Mouse (Mus musculus): ENCODE measurements around the gene Shroom3. TPM values are rescaled to one million over a fixed set of nuclear protein-coding genes. Genes with fewer than 3 reads are reported as not detected.

The Shroom3 gene
- polyA plus RNA-seq, 1 experiment from 2014 or later = 11.3 TPM

DNA sequence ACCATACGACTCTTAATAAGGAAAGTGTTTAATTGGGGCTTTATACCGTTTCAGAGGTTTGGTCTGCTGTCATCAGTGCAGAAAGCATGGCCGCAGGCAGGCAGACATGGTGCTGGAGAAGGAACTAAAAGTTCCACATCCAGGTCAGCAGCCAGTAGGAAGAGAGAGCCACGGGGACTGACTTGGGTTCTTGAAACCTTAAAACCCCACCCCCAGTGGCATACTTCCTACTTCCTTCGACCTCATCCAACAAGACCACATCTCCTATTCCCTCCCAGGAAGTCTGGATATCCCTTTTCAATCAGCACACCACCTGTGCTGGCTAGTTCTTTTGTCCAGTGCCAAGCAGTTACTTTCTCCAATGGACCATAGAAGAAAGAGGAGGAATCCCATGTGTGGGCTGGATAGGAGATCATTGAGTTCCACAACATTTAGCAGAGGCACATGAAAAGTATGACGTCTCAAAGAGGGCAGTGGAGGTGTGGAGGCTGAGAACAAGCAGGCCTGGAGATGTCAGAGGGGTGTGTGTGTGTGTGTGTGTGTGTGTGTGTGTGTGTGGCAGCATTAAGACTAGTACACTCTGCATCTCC, 76.0 kb downstream of the Shroom3 start:
- Histone ChIP-seq H3K27me3 (no peaks in the 10 kb centered on the region), H3K9ac (no peak overlapping the region), H3K27ac (peak overlapping the region; percentile 29; the same call in 1 of the 2 replicates), H3K36me3 (no peaks in the 10 kb centered on the region), H3K4me3 (no peak overlapping the region), H3K9me3 (replicated peaks) (no peaks in the 10 kb centered on the region), H3K4me1 (replicated peaks) (peaks cover 17% of the 10 kb centered on the region), H3K4me2 (no peak overlapping the region)
- 80% methylated on average over 6 of the region's 6 CpGs for WGBS
- no peak for ATAC-seq (replicated peaks; ENCODE audit: insufficient number of reproducible peaks, insufficient read depth, low FRiP score, low read depth)

DNA sequence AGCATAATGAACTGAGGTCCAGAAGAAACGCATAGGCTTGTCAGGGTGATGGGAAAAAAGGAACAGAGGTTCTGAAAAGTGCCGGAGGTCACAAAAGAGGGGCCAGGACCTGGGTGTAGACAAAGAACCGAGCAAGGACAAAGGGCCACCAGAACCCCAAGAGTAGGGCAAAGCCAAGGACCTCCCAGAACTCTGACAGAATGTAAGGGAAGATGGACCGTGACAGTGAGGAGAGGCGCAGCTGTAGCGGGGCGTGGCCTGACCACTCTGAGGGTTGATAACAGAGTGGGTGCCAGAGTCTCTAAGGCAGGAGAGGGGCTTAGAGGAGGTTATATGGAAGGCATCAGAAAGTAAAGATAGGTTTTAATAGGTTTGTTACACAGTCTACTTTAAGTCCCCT, 77.3 kb downstream of the Shroom3 start:
- Histone ChIP-seq H3K27ac (no peak overlapping the region), H3K4me1 (replicated peaks) (peaks cover 17% of the 10 kb centered on the region), H3K36me3 (no peaks in the 10 kb centered on the region), H3K9me3 (replicated peaks) (no peaks in the 10 kb centered on the region), H3K4me3 (no peak overlapping the region), H3K27me3 (no peaks in the 10 kb centered on the region), H3K4me2 (no peak overlapping the region), H3K9ac (no peak overlapping the region)
- ATAC-seq (replicated peaks; ENCODE audit: insufficient number of reproducible peaks, insufficient read depth, low FRiP score, low read depth) = no peak
- WGBS = 70% methylated on average over 7 of the region's 7 CpGs

DNA sequence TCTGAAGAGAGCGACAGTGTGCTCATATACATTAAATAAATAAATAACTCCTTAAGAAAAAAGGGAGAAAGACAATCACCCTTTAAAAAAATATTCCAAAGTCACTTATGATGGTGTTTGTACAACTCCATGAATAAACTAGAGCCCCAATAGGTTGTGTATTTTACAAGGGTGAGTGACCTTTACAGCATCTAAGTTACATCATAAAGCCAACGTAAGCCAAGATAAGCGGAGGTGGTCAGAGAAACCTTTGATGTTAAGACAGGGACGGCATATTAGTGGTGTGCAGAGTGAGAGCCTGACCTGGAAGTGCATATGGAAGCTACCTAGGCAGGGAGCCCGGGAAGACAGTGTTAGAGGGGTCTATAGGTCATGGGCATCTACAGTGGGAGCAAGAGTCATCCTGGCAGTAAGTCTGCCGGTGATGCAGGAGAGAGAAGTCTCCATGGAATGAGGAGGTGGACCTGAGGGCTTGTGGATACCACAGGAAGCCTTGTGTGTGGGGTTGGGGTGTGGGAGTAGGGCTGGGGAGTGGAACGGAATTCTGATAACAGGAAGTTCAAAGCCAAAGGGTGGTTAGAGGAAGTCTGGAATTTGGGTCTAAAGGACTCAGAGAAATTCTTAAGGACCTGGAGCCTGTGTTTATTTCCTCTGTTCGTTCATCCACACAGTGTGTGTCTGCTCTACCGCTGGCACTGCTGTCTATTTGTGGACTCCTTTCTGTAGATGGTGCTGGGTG, 78.5 kb downstream of the Shroom3 start:
- 66% methylated on average over 9 of the region's 9 CpGs for WGBS
- no peak overlapping the region for H3K4me2 ChIP-seq
- no peak for ATAC-seq (replicated peaks; ENCODE audit: insufficient number of reproducible peaks, insufficient read depth, low FRiP score, low read depth)
- H3K9ac ChIP-seq = no peak overlapping the region
- H3K27ac ChIP-seq = no peak overlapping the region
- H3K4me1 ChIP-seq (replicated peaks) = peaks cover 17% of the 10 kb centered on the region
- H3K36me3 ChIP-seq = no peaks in the 10 kb centered on the region
- H3K9me3 ChIP-seq (replicated peaks) = no peaks in the 10 kb centered on the region
- H3K4me3 ChIP-seq = no peak overlapping the region
- no peaks in the 10 kb centered on the region for H3K27me3 ChIP-seq

DNA sequence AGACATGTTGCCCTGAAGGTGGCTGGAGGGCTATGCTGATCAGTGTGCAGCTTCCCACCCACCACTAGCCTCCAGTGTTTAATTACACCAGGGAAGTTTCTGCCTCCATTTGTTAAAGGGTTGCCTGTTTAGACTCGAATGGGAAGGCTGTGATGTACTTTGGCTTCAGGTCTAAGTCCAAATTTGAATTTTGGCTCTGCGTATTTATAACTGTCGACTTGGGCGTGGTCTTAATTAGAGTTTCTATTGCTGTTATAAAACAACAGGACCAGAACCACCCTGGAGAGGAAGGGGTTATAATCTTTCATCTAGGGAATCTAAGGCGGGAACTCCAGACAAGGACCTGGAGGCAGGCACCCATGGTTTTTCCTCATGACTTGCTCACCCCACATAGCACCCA, 79.2 kb downstream of the Shroom3 start:
- Histone ChIP-seq H3K4me3 (no peak overlapping the region), H3K27ac (no peak overlapping the region), H3K4me1 (replicated peaks) (peaks cover 20% of the 10 kb centered on the region), H3K4me2 (no peak overlapping the region), H3K36me3 (no peaks in the 10 kb centered on the region), H3K27me3 (no peaks in the 10 kb centered on the region), H3K9ac (no peak overlapping the region), H3K9me3 (replicated peaks) (no peaks in the 10 kb centered on the region)
- no peak for ATAC-seq (replicated peaks; ENCODE audit: insufficient number of reproducible peaks, insufficient read depth, low FRiP score, low read depth)
- 84% methylated on average over 5 of the region's 5 CpGs for WGBS

DNA sequence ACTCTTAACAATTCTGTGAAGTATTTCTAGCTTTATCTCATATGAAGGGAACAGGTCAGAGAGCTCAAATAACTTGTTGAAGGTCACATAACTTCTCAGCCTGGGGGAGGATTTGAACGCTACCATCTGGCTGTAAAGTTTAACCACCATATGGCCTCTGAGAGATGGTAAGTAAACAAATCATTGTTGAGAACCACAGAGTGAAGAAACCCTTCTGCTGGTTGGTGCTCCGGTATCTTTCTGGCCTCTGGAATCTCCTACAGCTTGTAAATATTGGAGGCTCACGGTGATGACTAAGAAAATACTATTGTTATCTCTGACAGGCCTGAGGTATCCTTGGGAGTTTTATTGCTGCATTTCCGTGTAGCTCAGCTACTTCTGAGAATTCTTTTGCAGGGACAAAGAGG, 80.3 kb downstream of the Shroom3 start:
- Histone ChIP-seq H3K27ac (peak overlapping the region; percentile 78), H3K4me2 (no peak overlapping the region), H3K9ac (no peak overlapping the region), H3K36me3 (no peaks in the 10 kb centered on the region), H3K4me3 (no peak overlapping the region), H3K4me1 (replicated peaks) (peaks cover 23% of the 10 kb centered on the region), H3K9me3 (replicated peaks) (no peaks in the 10 kb centered on the region), H3K27me3 (no peaks in the 10 kb centered on the region)
- no peak for ATAC-seq (replicated peaks; ENCODE audit: insufficient number of reproducible peaks, insufficient read depth, low FRiP score, low read depth)
- WGBS = 6% methylated on average over 4 of the region's 4 CpGs

DNA sequence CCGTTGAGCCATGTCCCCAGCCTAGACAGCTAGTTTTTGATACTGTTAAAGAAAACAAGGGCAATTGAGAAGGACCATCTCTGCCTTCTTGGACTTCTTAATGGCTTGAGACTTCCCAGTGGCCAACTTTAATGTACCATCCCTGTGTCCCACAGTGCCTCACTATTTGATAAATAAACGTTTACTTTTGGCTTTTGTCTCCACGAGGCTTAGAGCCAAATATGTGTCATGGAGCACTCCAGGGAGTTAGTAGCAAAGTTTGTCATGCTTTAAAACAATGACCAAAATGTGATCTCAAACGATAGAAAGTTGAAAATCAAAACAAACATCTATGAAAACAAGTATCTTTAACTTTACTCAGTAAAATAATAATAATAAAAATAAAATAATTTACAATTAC, 83.1 kb downstream of the Shroom3 start:
- H3K4me1 ChIP-seq (replicated peaks) = peaks cover 23% of the 10 kb centered on the region
- no peaks in the 10 kb centered on the region for H3K27me3 ChIP-seq
- no peak overlapping the region for H3K4me3 ChIP-seq
- H3K9ac ChIP-seq = no peak overlapping the region
- no peaks in the 10 kb centered on the region for H3K36me3 ChIP-seq
- H3K9me3 ChIP-seq (replicated peaks) = no peaks in the 10 kb centered on the region
- H3K4me2 ChIP-seq = no peak overlapping the region
- H3K27ac ChIP-seq = no peak overlapping the region
- WGBS = 42% methylated on average over 4 of the region's 4 CpGs
- no peak for ATAC-seq (replicated peaks; ENCODE audit: insufficient number of reproducible peaks, insufficient read depth, low FRiP score, low read depth)

DNA sequence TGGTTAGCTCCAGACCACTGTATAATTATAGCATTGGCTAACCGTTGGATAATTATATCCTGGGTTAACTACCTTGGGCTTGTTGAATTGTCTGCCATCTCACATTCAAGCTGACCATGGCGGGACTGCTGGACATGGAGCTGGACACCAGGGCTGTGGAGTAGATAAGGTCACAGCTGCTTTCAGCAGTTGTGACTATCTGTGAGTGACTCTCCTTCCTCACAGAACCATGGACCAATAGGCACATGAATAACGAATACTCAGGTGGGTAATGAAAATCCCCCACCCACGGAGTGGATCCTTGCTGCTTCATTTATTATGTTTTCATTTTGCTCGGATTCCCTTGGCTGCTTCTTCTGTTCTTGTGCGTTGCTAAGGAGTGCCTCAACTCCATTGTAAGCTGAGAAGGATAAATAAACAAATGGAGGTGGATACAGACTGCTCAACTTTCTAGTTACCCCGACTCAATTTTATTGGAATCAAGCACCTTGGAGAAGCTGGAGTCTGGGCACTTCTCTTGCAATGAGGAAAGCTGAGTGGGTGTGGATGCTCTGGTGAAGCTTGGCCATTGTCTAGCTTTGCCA, 84.1 kb downstream of the Shroom3 start:
- Histone ChIP-seq H3K4me2 (no peak overlapping the region), H3K36me3 (no peaks in the 10 kb centered on the region), H3K27me3 (no peaks in the 10 kb centered on the region), H3K4me1 (replicated peaks) (peaks cover 19% of the 10 kb centered on the region), H3K4me3 (no peak overlapping the region), H3K9ac (no peak overlapping the region), H3K27ac (no peak overlapping the region), H3K9me3 (replicated peaks) (no peaks in the 10 kb centered on the region)
- 58% methylated on average over 7 of the region's 7 CpGs for WGBS
- ATAC-seq (replicated peaks; ENCODE audit: insufficient number of reproducible peaks, insufficient read depth, low FRiP score, low read depth) = no peak

DNA sequence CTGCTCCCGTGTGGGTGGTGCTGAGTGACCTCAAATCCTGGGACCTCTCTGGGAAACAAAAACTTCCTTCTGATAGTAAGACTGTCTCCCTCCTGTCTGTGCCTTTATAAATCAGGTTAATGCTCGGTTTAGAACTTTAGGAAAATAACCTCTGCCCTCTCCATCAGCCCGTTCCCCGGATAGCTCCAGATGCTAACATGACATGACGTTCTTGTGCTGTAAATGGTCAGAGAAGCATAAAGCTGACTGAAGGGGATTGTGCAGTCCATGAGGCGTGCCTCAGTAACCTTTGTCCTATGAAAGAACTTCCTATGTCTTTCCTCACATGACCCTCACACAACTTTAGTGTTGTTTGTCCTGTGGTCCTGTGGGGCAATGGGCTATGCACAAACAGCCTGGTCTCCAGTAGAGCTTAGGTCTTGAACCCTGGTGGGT, 84.6 kb downstream of the Shroom3 start:
- WGBS = 45% methylated on average over 6 of the region's 6 CpGs
- no peaks in the 10 kb centered on the region for H3K36me3 ChIP-seq
- peaks cover 20% of the 10 kb centered on the region for H3K4me1 ChIP-seq (replicated peaks)
- no peaks in the 10 kb centered on the region for H3K9me3 ChIP-seq (replicated peaks)
- H3K4me3 ChIP-seq = no peak overlapping the region
- no peak overlapping the region for H3K27ac ChIP-seq
- no peaks in the 10 kb centered on the region for H3K27me3 ChIP-seq
- no peak overlapping the region for H3K4me2 ChIP-seq
- no peak for ATAC-seq (replicated peaks; ENCODE audit: insufficient number of reproducible peaks, insufficient read depth, low FRiP score, low read depth)
- no peak overlapping the region for H3K9ac ChIP-seq

DNA sequence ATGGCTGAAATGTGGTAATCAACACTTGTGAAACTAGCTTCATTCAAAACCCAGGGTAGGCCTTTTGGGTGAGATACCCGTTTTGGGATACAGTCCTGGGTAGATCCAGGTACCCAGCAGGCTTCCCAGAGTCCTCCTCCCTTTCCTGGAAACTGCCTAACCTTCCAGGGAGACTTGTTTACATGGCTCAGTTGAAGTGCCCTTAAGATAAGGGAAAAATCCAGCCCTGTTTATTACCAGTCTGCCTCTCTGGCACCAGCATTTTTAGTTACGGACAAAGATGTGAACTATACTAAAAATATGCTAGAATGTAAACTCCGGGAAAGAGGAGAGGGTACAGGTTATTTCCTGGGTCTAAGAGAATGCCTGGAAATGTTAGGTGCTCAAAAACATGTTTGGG, 90.6 kb downstream of the Shroom3 start:
- peak overlapping the region; percentile 7; the same call in 1 of the 2 replicates for H3K4me2 ChIP-seq
- H3K4me1 ChIP-seq (replicated peaks) = peaks cover 19% of the 10 kb centered on the region
- no peaks in the 10 kb centered on the region for H3K27me3 ChIP-seq
- 24% methylated on average over 3 of the region's 3 CpGs for WGBS
- H3K4me3 ChIP-seq = no peak overlapping the region
- H3K36me3 ChIP-seq = no peaks in the 10 kb centered on the region
- no peak overlapping the region for H3K9ac ChIP-seq
- peak overlapping the region; percentile 62 for H3K27ac ChIP-seq
- no peak for ATAC-seq (replicated peaks; ENCODE audit: insufficient number of reproducible peaks, insufficient read depth, low FRiP score, low read depth)
- no peaks in the 10 kb centered on the region for H3K9me3 ChIP-seq (replicated peaks)

DNA sequence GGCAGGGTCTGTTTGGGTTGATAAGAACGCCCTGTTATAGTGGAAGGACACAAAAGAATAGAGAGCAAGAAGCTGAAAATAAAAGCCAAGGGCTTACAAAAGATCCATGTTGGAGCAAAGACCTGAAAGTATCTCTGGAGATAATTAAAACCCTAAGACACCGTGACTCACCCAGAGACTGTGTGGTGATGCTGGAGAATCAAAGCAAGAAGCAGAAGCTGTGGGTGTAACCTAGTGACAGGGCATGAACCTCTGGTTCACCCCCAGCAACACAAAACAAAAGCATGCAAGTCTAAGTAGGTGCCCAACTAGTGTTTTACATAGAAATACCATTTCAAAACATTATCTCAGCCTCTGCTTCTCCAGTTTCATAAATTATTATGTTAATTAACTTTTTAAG, 91.2 kb downstream of the Shroom3 start:
- 42% methylated on average over 2 of the region's 2 CpGs for WGBS
- Histone ChIP-seq H3K9me3 (replicated peaks) (no peaks in the 10 kb centered on the region), H3K4me1 (replicated peaks) (peaks cover 19% of the 10 kb centered on the region)

DNA sequence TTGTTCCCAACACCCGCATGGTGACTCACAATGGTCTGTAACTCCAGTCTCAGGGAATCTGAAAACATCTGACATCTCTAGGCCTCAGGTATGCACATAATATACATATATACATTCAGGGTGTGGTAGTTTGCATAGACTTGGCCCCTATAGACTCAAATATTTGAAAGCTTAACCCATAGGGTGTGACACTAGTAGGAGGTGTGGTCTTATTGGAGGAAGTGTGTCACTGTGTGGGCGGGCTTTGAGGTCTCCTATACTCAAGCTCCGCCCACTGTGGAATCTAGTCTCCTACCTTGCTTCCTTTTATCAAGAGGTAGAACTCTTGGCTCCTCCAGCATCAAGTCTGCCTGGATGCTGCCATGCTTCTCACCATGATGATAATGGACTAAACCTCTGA, 91.7 kb downstream of the Shroom3 start:
- Histone ChIP-seq H3K9ac (no peak overlapping the region), H3K4me1 (replicated peaks) (peaks cover 19% of the 10 kb centered on the region), H3K4me3 (no peak overlapping the region), H3K4me2 (no peak overlapping the region), H3K36me3 (no peaks in the 10 kb centered on the region), H3K27me3 (no peaks in the 10 kb centered on the region), H3K27ac (peak overlapping the region; percentile 62; the same call in 1 of the 2 replicates), H3K9me3 (replicated peaks) (no peaks in the 10 kb centered on the region)
- WGBS = 97% methylated on average over 3 of the region's 3 CpGs
- ATAC-seq (replicated peaks; ENCODE audit: insufficient number of reproducible peaks, insufficient read depth, low FRiP score, low read depth) = no peak

More for the DNA sequence above, 91.2 kb downstream of the Shroom3 start:
- peak overlapping the region; percentile 62 for H3K27ac ChIP-seq
- no peaks in the 10 kb centered on the region for H3K27me3 ChIP-seq
- H3K4me3 ChIP-seq = no peak overlapping the region
- no peaks in the 10 kb centered on the region for H3K36me3 ChIP-seq
- no peak overlapping the region for H3K9ac ChIP-seq
- ATAC-seq (replicated peaks; ENCODE audit: insufficient number of reproducible peaks, insufficient read depth, low FRiP score, low read depth) = no peak
- peak overlapping the region; percentile 7; the same call in 1 of the 2 replicates for H3K4me2 ChIP-seq
